Mouse (Mus musculus) bone marrow macrophage, adult 2 months (primary cell): Measurements from ENCODE around the gene Rasal2.

ENCODE experiments used
- CTCF ChIP-seq: IDR thresholded peaks from 2 replicates; pipeline ENCODE4 v1.5.1; 2012; ENCODE audit warnings: low read depth, mild to moderate bottlenecking, low read length, moderate library complexity
- POLR2A ChIP-seq: IDR thresholded peaks from 2 replicates; pipeline ENCODE4 v1.6.1; 2012; ENCODE audit warnings: mild to moderate bottlenecking, low read depth, low read length, borderline replicate concordance

DNA sequence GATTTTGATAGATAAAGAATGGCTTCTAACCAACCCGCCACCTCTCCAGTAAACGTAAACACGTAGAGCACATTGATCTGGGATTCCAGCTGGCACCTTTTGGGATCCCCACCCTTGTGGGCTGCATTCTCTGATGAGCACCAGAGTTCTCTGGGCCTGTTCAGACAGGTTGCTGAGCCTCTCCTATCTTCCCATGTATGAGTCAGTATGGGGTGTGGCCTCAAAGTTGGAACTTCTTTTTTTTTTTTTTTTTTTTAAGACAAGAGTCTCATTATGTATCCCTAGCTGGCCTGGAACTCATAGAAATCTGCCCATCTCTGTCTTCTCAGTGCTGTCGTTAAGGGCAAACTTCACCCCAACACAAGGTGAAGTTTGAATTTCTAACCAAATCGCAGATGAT, 47.5 kb upstream of the Rasal2 start:
- TF ChIP-seq CTCF (no peak), POLR2A (no peak)
